Mouse (Mus musculus) liver, embryonic 14.5 days (tissue): ENCODE measurements around the gene B2m. TPM values are rescaled to one million over a fixed set of nuclear protein-coding genes. Genes with fewer than 3 reads are reported as not detected.

Experiments
- ATAC-seq: fragments of 200-750 bp; cut with Nextera tagmentation; 2 replicates; pipeline ENCODE4 v1.8.0; 2017; ENCODE audit warnings: moderate number of reproducible peaks, mild to moderate bottlenecking, moderate library complexity; ENCODE audit not compliant: insufficient read depth
- DNase-seq, 3 experiments: peaks; one replicate each; pipeline ENCODE4 v3.0.0-alpha.2; 2012 to 2013; ENCODE audit warnings: low read depth in 3 of 3, low spot score in 3 of 3
- H3K27ac ChIP-seq: fragments of 300-500 bp; sonication (generic); 2 replicates; pipeline ENCODE4 v1.5.1; 2014; ENCODE audit warnings: moderate library complexity, mild to moderate bottlenecking, control low read depth, inconsistent platforms
- H3K27me3 ChIP-seq: fragments of 300-500 bp; sonication (generic); 2 replicates; pipeline ENCODE4 v1.6.1; 2014; ENCODE audit warnings: mild to moderate bottlenecking, low read length, moderate library complexity; ENCODE audit not compliant: control insufficient read depth, insufficient read depth
- H3K36me3 ChIP-seq: fragments of 300-500 bp; sonication (generic); replicated peaks from 2 replicates; pipeline ENCODE4 v1.6.1; 2014; ENCODE audit warnings: low read depth; ENCODE audit not compliant: control insufficient read depth, insufficient read depth
- H3K4me1 ChIP-seq, 2 experiments: fragments of 200-500 bp in 1 of 2; fragments of 300-500 bp in 1 of 2; sonication (generic) in 1 of 2; replicated peaks; 2 replicates each; pipeline ENCODE4 v1.6.1; 2012 to 2014; ENCODE audit warnings: antibody characterized with exemption in 1 of 2, inconsistent platforms in 1 of 2, low read length in 1 of 2; ENCODE audit not compliant: control insufficient read depth in 2 of 2, insufficient read depth in 2 of 2
- H3K4me2 ChIP-seq: fragments of 300-500 bp; sonication (generic); 2 replicates; pipeline ENCODE4 v1.6.1; 2014; ENCODE audit warnings: low read depth, mild to moderate bottlenecking, control low read depth, moderate library complexity
- H3K4me3 ChIP-seq, 2 experiments: fragments of 200-500 bp in 1 of 2; fragments of 300-500 bp in 1 of 2; sonication (generic) in 1 of 2; 2 replicates each; pipeline ENCODE4 v1.5.1; 2012 to 2014; ENCODE audit warnings: low read depth in 2 of 2, low read length in 2 of 2, mild to moderate bottlenecking in 2 of 2, control low read depth in 1 of 2, inconsistent platforms in 1 of 2, moderate library complexity in 1 of 2; ENCODE audit not compliant: insufficient read depth in 1 of 2
- H3K9ac ChIP-seq: fragments of 300-500 bp; sonication (generic); replicated peaks from 2 replicates; pipeline ENCODE4 v1.6.1; 2014; ENCODE audit warnings: mild to moderate bottlenecking, control low read depth, moderate library complexity
- H3K9me3 ChIP-seq: fragments of 300-500 bp; sonication (generic); 2 replicates; pipeline ENCODE4 v1.6.1; 2016; ENCODE audit warnings: low read length, mixed read lengths; ENCODE audit not compliant: control insufficient read depth
- CTCF ChIP-seq: IDR thresholded peaks from 2 replicates; pipeline ENCODE4 v1.5.1; 2016; ENCODE audit warnings: antibody characterized with exemption, low read depth, control low read depth
- EP300 ChIP-seq: IDR thresholded peaks from 2 replicates; pipeline ENCODE4 v1.6.1; 2016; ENCODE audit warnings: antibody characterized with exemption, low read depth
- WGBS: fragments of 180-500 bp; shearing (Covaris S2); extraction: QIAGEN DNeasy Blood & Tissue Kit; methylation state at CpG from one replicate; pipeline ENCODE4 v1.1.7; 2014; ENCODE audit not compliant: insufficient replicate concordance; 5-methylcytosine and 5-hydroxymethylcytosine counted together
- polyA plus RNA-seq, 2 experiments: library from polyadenylated mRNA; depleted of rRNA in 1 of 2; stranded (reverse) in 1 of 2; unstranded in 1 of 2; fragments of >200 nt; fragmentation: Nextera tagmentation in 1 of 2; extraction: Ambion mirVana in 1 of 2; gene quantifications; 2 replicates each; pipeline versions ENCODE4 v1.2.1 to v1.2.3; 2012 to 2014

B2m gene
- polyA plus RNA-seq, 2 experiments, result 156 to 413 TPM

DNA sequence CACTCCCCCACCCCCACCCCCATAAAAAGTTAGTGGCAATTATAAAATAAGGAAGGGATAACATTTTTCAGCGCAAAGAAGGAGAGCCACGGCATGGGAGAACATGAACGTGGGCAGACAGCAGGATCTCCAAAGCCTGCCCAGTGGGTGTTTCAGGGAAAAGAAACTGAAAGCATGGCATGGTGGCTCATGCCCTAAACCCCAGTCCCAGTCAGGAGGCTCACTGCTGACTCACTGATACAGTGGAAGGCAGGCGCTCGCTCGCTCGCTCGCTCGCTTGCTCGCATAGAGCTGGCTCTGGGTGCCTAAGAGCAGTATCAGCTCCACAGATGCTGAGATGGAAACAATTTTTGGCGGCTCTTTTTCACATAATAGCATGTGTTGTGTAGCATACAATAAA, 16.8 kb downstream of the B2m start:
- Histone ChIP-seq H3K27me3 (no peaks in the 10 kb centered on the region; the same call in 1 of the 2 replicates), H3K36me3 (no peaks in the 10 kb centered on the region), H3K9me3 (no peaks in the 10 kb centered on the region), H3K4me1 (0 out of 4 replicates have a peak, but pooled peaks cover 0 to 2% of the 10 kb centered on the region in 2 experiments), H3K27ac (no peak overlapping the region), H3K4me3 (no peak overlapping the region), H3K4me2 (no peak overlapping the region), H3K9ac (no peak overlapping the region)
- WGBS, result 72% methylated on average over 11 of the region's 11 CpGs
- no peak for ATAC-seq
- TF ChIP-seq CTCF, result no peak
- no peak for TF ChIP-seq EP300
- DNase-seq, result no peak

DNA sequence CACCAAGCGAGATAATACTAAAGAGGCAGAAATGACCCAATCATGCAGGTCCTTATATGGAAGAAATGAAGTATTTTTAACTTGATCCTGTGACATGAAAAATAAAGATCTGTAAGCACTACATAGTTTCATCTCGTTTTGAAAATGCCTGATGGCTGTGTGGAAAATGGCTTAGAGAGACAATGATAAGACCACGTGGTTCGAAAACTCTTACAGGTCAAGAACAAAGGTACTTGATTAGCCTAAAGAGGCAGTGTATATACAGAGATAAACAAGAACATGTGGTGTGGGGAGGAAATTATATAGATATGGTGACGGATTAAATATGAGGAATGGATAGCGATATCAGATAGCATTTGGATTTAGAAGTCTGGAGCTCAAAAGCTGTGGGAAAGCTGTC, 23.8 kb downstream of the B2m start:
- DNase-seq (no peak), ATAC-seq (no peak)
- Histone ChIP-seq H3K4me3 (no peak overlapping the region), H3K9ac (no peak overlapping the region), H3K9me3 (no peaks in the 10 kb centered on the region), H3K4me1 (no peaks in the 10 kb centered on the region), H3K4me2 (no peak overlapping the region), H3K36me3 (no peaks in the 10 kb centered on the region), H3K27ac (no peak overlapping the region), H3K27me3 (no peaks in the 10 kb centered on the region; the same call in 1 of the 2 replicates)
- 47% methylated on average over 6 of the region's 6 CpGs for WGBS
- TF ChIP-seq EP300 (no peak), CTCF (no peak)

DNA sequence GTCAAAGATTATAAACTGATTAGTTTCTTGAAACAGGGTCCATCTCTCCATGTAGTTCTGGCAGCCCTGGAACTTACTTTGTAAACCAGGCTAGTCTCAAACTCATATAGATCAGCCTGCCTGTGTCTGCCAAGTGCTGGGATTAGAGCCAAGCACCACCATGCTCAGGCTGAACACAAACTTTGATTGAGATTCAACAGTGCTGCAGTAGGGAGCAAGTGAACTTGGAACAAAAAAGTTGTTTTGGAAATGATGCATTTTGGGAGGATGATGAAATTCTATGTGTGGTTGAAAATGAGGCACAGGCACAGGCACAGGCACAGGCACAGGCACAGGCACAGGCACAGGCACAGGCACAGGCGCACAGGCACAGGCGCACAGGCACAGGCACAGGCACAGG, 24.7 kb downstream of the B2m start:
- Histone ChIP-seq H3K4me2 (no peak overlapping the region), H3K4me3 (no peak overlapping the region), H3K27ac (no peak overlapping the region), H3K9me3 (no peaks in the 10 kb centered on the region), H3K27me3 (no peaks in the 10 kb centered on the region; the same call in 1 of the 2 replicates), H3K9ac (no peak overlapping the region), H3K4me1 (no peaks in the 10 kb centered on the region), H3K36me3 (no peaks in the 10 kb centered on the region)
- ATAC-seq, result no peak
- DNase-seq, result no peak
- 74% methylated on average over 2 of the region's 2 CpGs for WGBS
- no peak for TF ChIP-seq EP300
- TF ChIP-seq CTCF, result no peak

DNA sequence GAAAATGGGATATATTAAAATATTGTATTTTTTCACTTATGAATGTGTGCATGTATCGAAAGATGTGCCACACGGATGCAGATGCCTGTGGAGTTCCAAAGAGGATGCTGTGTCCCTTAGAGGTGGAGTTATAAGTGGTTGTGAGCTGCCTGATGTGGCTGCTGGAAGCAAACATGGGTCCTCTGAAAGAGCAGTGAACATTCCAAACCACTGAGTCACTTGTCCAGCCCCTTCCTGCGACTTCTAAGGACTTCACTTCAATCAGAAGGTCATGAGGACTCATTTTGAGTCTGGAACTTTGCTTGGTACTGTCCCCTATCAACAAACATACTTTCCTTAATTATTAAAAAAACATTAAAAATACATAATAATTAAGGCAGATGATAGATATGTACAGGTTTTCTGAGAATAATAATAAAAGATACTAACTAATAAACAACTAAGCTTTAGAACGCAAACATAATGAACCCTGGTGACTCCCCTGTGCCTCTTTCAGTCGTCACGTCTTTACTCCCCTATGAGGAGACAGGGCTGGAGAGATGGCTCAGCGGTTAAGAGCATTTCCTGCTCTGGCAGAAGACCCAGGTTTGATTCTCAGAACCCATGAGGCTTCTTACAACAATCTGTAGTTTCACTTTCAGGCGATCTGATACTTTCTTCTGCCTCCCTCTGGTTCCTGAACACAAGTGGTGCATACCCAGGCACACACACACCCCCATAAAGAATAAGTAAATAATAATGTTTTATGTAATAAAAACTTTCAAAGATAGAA, 32.8 kb downstream of the B2m start:
- Histone ChIP-seq H3K4me2 (no peak overlapping the region), H3K27ac (no peak overlapping the region), H3K9ac (no peak overlapping the region), H3K4me3 (no peak overlapping the region), H3K9me3 (no peaks in the 10 kb centered on the region), H3K36me3 (no peaks in the 10 kb centered on the region), H3K27me3 (no peaks in the 10 kb centered on the region), H3K4me1 (no peaks in the 10 kb centered on the region)
- ATAC-seq (no peak), DNase-seq (no peak)
- WGBS, result 51% methylated on average over 8 of the region's 8 CpGs
- no peak for TF ChIP-seq CTCF
- TF ChIP-seq EP300, result no peak

DNA sequence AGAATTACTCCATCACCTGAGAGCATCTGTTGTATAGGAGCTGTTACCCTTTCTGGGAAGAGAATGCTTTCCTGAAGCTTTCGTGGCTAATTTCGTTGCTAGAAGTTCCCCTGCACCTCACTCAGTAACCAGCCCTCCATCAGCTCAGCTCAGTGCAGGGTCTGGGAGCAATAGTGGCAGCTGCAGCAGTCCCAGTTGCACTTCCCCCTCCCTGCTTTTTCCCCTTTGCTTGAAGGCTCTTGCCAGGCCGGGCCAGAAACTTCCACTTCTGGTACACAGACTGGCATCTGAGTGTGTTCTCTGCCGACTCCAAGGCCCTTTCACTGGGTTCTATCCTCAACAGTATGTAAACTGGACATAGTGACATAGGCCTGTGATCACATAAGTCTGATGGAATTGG, 37.6 kb downstream of the B2m start:
- H3K36me3 ChIP-seq, result no peaks in the 10 kb centered on the region
- H3K27ac ChIP-seq, result no peak overlapping the region
- DNase-seq (no peak), ATAC-seq (no peak)
- no peak overlapping the region for H3K4me3 ChIP-seq
- H3K9me3 ChIP-seq, result no peaks in the 10 kb centered on the region
- TF ChIP-seq CTCF (no peak), EP300 (no peak)
- no peak overlapping the region for H3K9ac ChIP-seq
- no peak overlapping the region for H3K4me2 ChIP-seq
- H3K27me3 ChIP-seq, result no peaks in the 10 kb centered on the region
- WGBS, result 73% methylated on average over 4 of the region's 4 CpGs
- peaks cover 0 to 3% of the 10 kb centered on the region in 2 experiments; a peak in 3 of 4 replicates for H3K4me1 ChIP-seq
